Mouse (Mus musculus): ENCODE measurements around the gene Clpx. TPM values are rescaled to one million over a fixed set of nuclear protein-coding genes. Genes with fewer than 3 reads are reported as not detected.

Gene Clpx
- 33.0 to 40.6 TPM (median 36.2 TPM) in 4 replicates for total RNA-seq (2023)

GRCm38 (mm10) chr9:65293973-65294715, at the start of gene Clpx:
Gene Clpx, plus strand, starts transcription at chr9:65294260.

GRCm38 (mm10) chr9:65264959-65265358, 29.1 kb upstream of the Clpx start, which contains the start of gene Cilp:
Gene Cilp, plus strand, starts transcription at chr9:65265180.

GRCm38 (mm10) chr9:65345854-65346475, 51.9 kb downstream of the Clpx start, which contains the start of gene Pdcd7:
Gene Pdcd7, plus strand, starts transcription at chr9:65346104.

GRCm38 (mm10) chr9:65360641-65361448, 66.8 kb downstream of the Clpx start, which contains the start of gene Ubap1l:
Gene Ubap1l, plus strand, starts transcription at chr9:65361041.

Other genes starting within 250 kb of the Clpx start
- gene Igdcc4, start 192.8 kb upstream of the Clpx start, total RNA-seq (2023), result 0.16 to 1.5 TPM (median 0.77 TPM) in 4 replicates
- gene Igdcc3, start 153.1 kb upstream of the Clpx start, total RNA-seq (2023), result not detected in 4 replicates
- 5.0 to 5.8 TPM (median 5.4 TPM) in 4 replicates for gene Parp16, start 98.9 kb upstream of the Clpx start, total RNA-seq (2023)
- gene Cilp, start 29.1 kb upstream of the Clpx start, total RNA-seq (2023), result not detected in 4 replicates
- gene Pdcd7, start 51.8 kb downstream of the Clpx start, total RNA-seq (2023), result 19.6 to 21.9 TPM (median 21.1 TPM) in 4 replicates
- 0.81 to 1.6 TPM (median 1.3 TPM) in 3 of 4 replicates, not detected in the other for gene Ubap1l, start 66.8 kb downstream of the Clpx start, total RNA-seq (2023)
- gene Kbtbd13, start 97.4 kb downstream of the Clpx start, total RNA-seq (2023), result not detected in 4 replicates
- 0.23 TPM in 1 of 4 replicates, not detected in the others for gene Rasl12, start 104.2 kb downstream of the Clpx start, total RNA-seq (2023)
- gene Slc51b, start 128.7 kb downstream of the Clpx start, total RNA-seq (2023), result not detected in 4 replicates
- gene Mtfmt, start 141.5 kb downstream of the Clpx start, total RNA-seq (2023), result 19.5 to 21.8 TPM (median 21.1 TPM) in 4 replicates
- gene Spg21, start 166.7 kb downstream of the Clpx start, total RNA-seq (2023), result 56.7 to 67.0 TPM (median 61.1 TPM) in 4 replicates
- 0.66 TPM in 1 of 4 replicates, not detected in the others for gene Ankdd1a, start 225.9 kb downstream of the Clpx start, total RNA-seq (2023)